Mouse (Mus musculus) thymus, adult 2 months (tissue): ENCODE data around the gene Pcdh17.

ENCODE experiments used
- CTCF ChIP-seq: fragments of 200-500 bp; IDR thresholded peaks from 2 replicates; pipeline ENCODE4 v1.5.1; 2012; ENCODE audit warnings: mild to moderate bottlenecking, control low read depth, low read length, moderate library complexity, borderline replicate concordance; ENCODE audit not compliant: control insufficient read depth, poor library complexity, insufficient read depth; ENCODE audit errors: extremely low read depth
- POLR2A ChIP-seq: fragments of 200-500 bp; IDR thresholded peaks from 2 replicates; pipeline ENCODE4 v1.6.1; 2012; ENCODE audit warnings: mild to moderate bottlenecking, low read length, control low read depth, moderate library complexity; ENCODE audit not compliant: control insufficient read depth, poor library complexity, insufficient read depth; ENCODE audit errors: extremely low read depth

GRCm38 (mm10) chr14:84571071-84571470 lies 127.7 kb downstream of the Pcdh17 start:
- no peak for TF ChIP-seq POLR2A
- TF ChIP-seq CTCF, result no peak
